Mouse (Mus musculus) thymus, postnatal 25 days (tissue): ENCODE results near the gene Camsap1.
A peak's percentile ranks its signal among the peaks of the same experiment; 100 is the strongest.

Source experiments
- DNase-seq: peaks from one replicate; pipeline ENCODE4 v3.0.0; 2022

Gene Camsap1

DNA sequence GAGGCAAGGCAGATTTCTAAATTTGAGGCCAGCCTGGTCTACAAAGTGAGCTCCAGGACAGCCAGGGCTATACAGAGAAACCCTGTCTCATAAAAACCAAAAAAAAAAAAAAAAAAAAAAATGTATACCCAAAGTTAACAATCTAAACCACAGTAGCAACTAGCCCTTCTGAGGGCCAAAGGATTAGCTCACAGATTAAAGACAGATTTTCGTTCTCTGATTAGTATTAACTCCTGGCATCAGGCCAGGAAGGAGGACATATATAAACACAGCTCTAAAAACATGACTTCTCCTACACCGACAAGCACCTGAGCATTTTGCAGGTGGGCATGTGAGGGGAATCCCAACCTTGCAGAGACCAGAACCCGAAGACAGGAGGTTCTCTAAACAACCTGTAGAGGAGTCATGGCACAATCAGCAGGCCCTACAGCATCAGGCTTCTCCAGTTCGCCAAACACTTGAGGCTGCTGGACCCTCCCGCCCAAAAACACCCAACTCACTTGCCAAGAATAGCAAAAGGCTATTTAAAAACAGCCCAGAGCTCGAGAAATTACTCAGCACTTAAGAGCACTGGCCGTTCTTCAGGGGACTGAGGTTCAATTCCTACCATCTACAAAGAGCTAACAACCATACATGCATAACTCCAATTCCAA is 5.4 kb downstream of the Camsap1 start:
- DNase-seq: no peak

DNA sequence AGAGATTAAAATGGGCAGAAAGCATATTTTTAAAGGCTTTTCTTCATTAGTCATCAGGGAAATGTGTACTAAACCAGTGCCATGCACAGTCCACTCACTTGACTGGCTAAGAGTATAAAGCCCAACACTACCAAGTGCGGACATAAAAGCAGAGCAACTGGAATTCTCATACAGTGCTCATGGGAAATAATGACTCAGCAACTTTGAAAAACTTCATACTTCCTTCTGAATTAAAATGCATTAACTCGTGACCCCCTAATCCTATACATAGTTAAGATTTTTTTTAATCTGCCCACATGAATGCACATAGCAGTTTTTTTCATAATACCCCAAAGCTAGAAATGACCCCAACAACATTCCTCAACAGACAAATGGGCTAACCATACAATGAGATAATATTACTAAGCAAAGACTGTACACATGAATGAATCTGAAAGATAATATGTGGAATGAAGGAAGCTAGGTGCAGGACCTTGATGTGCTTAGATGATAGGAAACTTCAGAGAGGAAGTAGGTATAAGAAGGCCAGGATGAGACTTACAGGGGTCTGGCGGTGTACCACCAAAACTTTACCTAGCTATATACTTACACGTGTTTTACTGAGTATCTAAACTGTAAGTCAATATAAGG is 7.8 kb downstream of the Camsap1 start:
- no peak for DNase-seq

DNA sequence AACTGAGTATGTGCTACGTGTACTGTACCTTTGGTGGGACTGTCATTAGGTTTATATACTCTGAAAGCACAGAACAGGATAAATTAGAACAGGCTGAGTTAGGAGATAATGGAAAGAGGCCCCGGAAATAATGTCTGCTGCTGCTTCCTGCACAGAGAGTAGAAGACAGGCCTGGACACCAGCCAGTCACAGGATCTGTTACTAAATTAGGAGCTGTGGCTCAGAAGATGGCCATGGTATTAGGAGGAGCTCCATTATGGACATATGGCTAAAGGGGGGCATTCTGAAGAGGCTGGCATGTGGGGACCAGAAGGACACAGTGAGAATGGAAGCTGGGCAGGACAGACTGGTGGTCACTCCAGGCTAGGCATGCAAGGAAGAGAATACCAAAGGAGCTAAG is 12.7 kb downstream of the Camsap1 start:
- no peak for DNase-seq

DNA sequence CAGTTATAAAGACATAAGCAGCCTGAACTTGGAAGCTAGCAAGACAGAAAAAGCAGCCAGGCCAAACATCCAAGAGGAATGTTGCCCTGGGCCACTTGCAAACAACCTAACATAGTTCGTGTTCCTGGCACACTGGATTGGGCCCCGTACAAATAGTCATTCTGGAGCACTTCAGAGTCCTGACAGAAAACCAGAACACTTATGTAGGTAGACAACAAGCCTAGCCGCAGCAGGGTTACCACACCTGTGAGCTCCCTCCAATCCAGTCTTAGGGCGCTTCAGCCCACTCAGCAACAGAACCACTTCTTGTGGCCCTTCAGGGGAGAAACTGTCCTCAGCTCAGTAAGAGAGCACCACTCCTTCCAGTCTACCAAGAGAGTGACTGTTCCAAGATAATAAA is 13.8 kb downstream of the Camsap1 start:
- no peak for DNase-seq

DNA sequence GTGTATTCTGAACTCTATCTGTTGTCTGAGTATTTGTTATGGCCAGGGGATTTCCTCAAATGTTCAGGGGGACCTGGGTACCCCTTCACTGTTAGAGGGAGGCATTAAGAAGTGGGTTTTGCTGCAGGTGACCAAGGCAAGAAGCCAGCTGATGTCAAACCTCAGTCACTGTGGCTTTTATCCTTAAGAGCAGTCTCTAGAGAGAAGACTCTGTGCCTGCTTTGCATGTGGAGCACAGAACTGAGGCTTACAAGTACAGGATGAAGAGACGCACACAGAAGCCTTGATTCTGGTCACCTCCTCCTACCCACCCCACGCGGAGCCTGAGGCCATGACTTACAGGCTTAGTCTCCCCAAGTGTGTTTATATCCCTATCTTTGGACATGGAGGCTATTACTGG is 33.8 kb downstream of the Camsap1 start:
- no peak for DNase-seq

DNA sequence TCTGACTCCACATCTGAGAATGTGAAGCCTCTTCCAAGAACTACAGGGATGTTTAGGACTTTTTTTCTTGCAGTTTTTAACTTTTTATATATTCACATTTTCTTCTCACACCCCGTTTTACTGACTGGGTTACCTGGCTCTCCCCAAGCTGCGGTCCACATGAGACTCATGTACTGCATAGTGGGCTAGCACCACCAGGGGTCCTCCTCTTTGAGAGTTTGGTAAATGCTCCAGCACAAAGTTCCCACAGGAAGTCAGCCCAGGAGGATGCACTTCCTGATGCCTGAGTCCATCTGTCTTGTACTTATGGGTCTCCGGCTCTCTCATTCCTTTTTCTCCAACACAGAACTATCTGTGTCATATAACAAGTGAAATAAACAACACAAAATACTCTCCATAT is 35.1 kb downstream of the Camsap1 start:
- DNase-seq: no peak

DNA sequence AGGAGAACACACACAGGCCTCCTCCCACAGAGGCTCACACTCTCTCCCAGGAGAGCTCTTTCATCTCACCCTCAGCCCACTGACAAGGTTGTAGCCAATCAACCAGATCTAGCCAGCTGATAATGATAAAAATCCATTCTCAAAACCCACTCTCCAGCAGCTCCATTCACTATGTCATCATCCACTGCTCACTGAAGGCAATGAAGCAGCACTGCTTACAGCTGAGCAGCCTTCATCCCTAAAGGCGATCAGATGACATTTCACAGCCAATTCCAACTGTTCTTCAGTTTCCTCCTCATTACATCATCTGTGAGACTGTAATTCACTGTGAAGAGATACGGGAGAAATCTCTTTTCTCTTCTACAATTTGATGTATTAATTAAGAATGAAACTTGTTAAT is 39.3 kb downstream of the Camsap1 start:
- DNase-seq: no peak

DNA sequence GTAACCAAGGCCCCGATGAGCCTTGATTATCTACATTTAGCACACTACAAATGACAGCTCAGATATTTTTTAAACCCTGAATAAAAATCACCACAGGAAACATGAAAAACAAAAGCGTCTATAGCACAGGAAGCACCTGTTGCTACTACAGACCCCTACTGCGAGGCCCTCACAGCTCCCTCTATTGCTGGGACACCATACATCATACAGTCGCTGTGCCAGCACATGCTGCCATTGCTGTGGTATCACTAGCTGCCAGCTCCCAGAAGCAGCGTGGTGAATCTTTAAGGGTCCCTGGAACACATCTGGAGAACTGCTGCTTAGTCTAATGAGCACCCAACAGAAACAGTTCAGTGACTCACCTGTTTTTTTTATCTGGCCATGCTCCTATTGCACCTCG is 42.6 kb downstream of the Camsap1 start:
- DNase-seq: peak; percentile 60

DNA sequence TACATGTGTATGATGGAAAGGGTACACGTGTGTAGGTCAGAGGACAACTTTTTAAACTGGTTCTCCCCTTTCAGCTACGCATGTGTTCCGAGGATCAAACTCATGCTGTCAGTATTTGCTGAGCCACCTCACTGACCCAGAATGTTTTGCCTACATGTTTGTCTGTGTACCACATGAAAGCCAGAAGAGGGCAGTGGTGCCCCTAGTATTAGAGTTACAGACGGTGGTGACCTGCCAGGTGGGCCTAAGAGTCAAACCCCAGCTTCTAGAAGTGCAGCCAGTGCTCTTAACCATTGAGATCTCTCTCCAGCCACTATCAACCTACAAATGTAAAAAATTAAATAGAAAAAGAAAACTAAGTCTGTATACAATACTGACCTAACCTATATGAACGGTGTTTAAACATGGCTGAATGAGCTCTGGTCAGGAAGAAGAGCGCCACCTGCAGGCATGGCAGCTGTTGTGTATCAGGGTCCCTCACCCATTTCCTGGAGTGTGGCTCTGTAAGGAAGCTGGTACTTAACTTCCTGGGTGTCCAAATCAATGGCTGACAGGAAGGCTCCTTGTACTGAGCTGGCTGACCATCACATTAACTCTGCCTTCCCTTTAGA is 51.7 kb downstream of the Camsap1 start:
- peak; percentile 25 for DNase-seq

DNA sequence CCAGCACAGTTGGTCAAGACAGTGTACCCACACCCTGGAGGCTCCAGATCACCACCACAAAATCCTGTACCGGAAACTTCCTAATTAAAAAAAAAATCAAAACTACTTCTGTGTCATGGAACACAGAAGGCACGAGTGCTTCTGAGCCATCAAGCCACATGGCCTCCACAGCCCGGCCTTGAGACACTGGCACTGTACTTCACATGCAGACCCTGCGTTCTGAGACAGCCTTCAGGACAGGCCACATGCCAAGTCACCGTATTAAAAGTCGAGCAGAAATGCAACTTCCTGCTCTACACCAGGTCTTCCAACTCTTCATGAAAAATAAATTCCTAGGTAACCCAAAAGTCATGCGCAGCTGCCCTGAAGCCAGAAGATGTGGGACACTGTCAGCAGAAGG is 55.3 kb downstream of the Camsap1 start:
- DNase-seq: no peak

DNA sequence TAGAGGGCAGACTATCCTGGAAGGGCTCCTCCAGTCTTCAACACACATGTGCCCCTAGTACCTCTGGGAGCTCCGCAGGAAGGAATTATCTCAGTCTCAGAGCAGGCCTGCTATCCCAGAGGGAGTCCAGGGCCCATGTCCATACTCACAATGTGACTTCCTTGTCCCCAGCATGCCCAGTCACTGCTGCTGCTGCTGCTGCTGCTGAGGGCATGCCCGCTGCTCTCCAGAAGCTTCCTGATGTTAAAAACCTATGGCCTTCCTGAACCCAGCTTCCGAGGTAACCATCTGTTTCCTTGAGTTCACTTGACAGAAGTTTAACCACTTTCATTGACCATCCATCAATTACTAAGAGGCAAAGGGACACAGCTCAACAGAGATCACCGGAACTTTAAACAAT is 58.1 kb downstream of the Camsap1 start:
- DNase-seq: no peak

DNA sequence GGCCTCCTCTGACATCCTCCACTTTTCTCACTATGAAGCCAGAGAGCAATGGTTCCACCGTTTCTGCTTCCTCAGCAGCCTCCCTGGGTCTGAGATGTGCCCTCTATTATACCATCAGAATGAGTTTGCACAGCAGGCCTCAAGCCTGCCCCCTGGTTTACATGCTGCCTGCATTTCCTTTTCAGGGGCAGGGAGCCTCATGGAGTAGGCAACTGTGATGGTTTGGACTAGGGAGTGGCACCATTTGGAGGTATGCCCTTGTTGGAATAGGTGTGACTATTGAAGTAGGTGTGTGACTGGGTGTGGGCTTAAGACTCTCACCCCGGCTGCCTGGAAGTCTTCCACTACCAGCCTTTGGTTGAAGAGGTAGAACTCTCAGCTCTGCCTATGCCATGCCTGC is 59.3 kb downstream of the Camsap1 start:
- DNase-seq: no peak

DNA sequence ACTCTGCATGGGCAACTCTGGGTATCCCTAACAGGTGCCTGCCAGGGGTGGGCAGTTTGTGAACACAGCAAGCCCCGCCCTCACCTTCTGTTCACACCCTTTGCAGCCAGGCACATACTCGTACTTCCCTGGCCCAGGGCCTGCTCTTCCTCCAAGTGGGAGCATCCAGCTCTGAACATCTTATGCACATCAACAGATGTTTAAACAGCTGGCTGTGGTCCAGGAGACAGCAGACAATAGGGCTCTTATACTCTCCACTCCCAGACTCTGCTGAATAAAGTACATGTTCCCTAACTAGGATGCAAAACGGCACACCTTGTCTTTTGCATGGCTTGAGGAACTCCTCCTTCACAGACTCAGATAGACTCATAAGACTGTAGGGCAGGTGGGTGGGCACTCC is 63.1 kb downstream of the Camsap1 start:
- DNase-seq: no peak

DNA sequence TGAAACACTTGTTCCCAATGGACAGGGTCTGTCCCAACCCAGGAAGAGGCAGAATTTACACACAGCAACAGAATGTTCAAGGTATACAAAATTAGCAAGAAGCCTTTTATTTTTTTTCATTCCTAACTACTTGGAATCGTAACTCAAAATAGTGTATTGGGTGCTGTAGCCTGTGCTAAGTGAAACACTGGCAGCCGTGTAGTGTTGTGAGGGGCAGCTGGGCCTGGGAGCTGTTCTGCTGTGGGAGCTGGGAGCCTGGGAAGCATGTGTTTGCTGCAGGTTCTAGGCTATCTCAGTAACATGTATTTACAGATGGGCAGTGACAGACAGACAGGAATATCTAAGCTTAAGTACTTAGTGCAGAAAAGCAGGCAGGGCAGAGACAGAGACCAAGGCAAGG is 64.7 kb downstream of the Camsap1 start:
- no peak for DNase-seq

DNA sequence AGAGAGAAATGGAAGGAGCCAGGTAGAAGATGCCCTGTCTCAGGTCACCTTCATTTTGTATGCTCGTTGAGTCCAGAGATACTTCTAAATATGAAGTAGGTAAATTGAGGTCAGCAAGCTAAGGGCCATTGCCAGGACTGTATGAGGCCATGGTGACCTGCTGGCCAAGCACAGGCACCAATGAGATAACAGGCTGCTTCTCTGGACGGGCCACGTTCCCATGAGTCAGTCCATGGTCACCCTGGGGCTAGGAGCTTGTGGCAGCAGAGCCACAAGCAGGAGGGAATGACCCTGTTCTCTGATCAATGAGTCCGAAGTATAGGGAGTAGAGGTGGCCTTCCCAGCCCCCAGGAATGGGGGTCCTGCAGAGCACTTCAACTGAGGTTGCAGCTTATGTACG is 68.3 kb downstream of the Camsap1 start:
- DNase-seq: no peak

DNA sequence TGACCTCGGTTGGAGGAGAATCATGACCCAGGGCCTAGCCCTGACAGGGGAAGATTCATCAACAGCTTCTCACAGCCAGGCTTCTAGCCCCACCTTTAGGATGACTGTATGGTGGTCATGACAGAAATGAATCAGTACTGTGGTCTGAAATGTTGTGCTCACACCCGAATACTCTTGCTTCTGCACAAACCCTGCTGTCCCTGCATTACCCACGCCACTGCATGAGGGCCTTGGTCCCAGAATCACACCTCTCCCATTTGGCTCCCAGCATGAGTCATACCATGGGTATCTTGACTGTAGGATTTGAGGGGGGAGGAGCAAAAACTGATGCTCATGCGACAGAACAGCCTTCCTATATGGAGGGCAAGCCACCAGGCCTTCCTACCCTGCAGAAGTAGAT is 68.9 kb downstream of the Camsap1 start:
- DNase-seq: no peak

DNA sequence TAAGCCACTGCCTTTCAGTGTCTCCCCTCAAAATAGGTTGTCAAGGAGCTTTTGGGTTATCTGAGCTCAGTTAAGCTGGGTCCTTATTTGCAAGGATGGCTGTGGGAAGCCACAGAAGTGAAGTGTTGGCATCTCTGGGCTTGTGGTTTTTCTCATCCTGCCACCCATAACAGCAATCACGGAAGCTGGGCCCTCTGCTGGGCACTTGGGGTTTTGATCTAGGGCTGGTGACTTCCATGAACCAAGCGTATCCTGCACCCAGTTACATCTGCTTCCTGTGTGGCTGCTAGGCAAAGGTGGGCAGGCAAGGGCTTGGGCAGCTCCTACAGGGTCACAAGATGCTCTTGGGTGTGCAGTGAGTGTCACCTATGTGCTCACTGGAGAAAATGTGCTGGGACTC is 69.8 kb downstream of the Camsap1 start:
- peak; percentile 59 for DNase-seq

DNA sequence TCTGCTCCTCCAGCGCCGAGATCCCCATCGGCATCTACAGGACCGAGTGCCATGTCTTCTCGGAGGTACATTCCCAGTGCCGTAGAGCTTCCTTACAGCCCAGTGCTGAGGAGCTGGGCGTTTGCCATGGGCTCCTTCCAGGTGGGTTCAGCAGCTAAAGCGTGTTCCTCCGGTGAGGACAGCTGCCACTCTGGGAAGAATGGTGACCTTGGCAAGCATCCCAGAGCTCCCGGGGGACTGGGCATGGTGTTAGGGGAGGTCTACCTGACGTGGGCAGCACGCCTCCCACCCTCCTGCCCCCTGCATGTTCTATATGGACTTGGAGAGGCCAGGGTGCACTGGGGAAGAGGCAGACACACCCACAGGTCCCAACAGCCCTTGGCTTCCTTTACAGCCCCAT is 73.2 kb downstream of the Camsap1 start:
- no peak for DNase-seq

DNA sequence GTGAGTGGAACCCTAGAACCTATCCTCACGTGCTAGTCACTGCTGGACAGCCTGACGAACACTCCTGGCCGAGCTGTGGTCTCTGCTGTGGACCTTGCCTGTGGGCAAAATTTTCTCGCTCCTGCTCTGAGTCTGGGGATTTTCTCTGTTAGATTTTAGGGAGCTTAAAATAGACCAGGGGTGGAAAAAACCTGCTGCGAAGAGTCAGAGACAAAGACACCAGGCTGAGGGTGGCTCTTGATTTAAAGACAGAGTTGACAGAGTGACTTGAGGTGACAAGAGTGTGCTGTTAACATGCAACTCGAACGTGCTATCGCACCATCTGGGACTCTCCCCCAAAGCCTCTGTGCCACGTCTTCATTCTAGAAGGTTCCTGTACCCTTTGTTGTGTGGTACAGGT is 84.1 kb downstream of the Camsap1 start:
- DNase-seq: no peak

DNA sequence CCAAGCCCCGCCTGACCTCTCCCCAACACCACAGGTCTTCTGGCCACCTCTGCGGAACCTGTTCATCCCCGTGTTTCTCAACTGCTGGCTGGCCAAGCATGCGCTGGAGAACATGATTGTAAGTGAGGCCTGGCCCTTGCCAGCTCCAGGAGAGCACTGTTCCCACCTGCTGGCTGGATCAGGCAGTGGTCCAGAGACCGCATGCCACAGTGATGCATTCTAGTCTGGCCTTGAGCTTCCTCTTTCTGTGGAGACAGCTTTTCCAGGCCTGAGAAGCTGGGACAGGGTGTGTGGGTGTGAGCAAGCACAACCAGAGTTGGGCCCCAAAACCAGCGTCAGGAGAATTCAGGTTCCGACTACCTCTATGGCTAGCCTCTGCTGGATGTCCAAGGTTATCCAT is 90.6 kb downstream of the Camsap1 start:
- no peak for DNase-seq

DNA sequence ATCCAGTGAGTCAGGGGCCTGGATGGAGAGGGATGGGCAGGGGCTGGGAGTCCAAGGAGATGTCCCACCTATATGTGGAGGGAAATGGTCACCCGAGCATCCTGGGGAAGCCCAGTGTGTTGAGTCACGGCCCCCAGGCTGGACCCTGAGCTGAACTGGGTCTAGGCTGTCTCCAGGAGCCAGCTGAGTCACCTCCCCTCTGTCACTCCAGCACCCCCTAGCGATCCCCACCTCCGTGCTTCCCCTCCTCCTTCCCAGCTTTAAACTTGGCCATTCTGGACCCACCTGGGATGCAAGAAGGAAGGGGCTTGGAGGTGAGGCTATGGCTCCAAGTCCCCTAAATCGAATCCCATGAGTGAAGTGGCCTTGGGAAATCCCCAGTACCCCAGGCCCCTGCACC is 94.9 kb downstream of the Camsap1 start:
- DNase-seq: peak; percentile 11

DNA sequence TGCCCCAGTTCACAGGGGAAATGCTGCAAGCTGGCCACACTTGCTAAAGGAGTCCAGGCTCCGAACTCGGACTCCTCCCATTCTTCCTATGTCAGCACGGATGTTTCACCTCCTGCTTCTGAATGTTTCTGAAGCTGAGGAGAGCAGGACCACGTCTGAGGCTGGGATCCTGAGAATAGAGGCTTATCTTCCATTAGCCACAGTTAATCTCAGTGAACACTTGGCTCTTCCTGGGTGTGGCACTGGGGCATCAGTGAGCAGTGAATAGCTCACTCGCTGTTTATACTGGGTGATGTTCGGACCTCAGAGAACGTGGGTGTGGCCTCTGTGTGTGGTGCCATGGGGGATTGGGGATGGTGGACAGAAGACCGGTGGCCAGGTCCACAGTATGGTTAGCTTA is 95.9 kb downstream of the Camsap1 start:
- DNase-seq: no peak

DNA sequence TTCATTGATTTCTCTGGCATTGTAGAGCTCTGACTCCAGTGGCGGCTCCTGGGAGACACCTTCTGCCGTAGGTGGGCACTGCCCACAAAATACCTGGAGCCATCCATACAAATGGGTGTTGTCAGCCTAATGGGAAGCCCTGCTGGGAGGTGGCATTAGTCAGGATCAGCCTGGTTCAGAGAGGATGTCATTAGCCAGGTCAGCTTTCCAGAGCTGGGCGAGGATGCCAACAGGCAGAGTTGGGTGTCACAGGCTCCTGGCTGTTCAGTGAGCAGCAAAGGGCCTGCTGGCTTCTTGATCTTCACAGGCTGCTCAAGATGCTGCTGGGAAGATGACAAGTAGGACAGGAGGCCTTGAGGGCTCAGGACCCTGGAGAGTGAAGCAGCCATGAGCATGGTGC is 98.3 kb downstream of the Camsap1 start:
- no peak for DNase-seq

DNA sequence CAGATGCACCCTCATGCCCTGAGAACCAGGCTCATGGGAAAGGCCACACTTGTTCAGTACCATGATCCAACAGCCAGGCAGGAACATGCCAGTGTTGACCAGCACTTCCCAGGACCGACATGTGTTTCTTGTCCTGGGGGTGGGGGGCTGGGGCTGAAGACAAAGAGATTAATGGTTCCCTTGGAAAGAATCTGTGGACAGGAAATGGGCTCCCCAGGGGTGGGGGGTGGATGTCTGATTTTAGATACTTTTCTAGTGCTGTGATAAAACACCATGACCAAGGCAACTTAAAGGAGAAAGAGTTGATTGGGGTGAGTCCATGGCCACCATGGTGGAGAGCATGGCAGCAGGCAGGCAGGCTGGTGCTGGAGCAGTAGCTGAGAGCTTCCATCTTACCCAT is 100.8 kb downstream of the Camsap1 start:
- DNase-seq: no peak

DNA sequence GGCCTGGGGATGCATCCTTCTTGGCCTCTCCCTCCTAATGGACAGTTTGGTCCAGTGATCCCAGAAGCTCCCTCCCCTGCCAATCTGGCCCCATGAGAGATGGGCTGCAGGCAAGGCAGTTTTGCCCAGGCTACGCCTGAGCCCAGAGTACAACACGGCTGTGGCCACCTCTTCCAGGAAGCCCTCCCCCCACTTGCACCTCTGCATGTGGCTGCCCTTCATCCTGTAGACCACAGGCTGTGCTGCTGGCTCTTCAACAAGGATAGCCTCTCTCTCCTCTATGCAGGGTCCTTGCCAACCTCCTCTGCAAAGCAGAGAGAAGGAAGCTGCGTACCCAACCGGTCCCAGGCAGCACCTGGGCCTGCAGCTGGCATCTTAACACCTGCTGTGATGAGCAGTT is 104.0 kb downstream of the Camsap1 start:
- no peak for DNase-seq
